Mouse (Mus musculus) bone marrow, adult 2 months (tissue): Measurements from ENCODE around the gene Pdcd4. TPM values are rescaled to one million over a fixed set of nuclear protein-coding genes. Genes with fewer than 3 reads are reported as not detected.

ENCODE experiments used
- H3K27ac ChIP-seq: fragments of 200-500 bp; 2 replicates; pipeline ENCODE4 v1.5.1; 2012; ENCODE audit warnings: low read depth, mild to moderate bottlenecking, control low read depth, inconsistent platforms, low read length; ENCODE audit not compliant: control insufficient read depth, poor library complexity, insufficient read depth
- H3K4me1 ChIP-seq: fragments of 200-500 bp; 2 replicates; pipeline ENCODE4 v1.6.1; 2011; ENCODE audit warnings: low read length; ENCODE audit not compliant: control insufficient read depth, insufficient read depth
- H3K4me3 ChIP-seq: fragments of 200-500 bp; replicated peaks from 2 replicates; pipeline ENCODE3; 2011; ENCODE audit warnings: mild to moderate bottlenecking, low read depth, low read length, control low read depth; ENCODE audit not compliant: control insufficient read depth
- CTCF ChIP-seq: fragments of 200-500 bp; IDR thresholded peaks from 2 replicates; pipeline ENCODE4 v1.5.1; 2011; ENCODE audit warnings: low read length, control low read depth; ENCODE audit not compliant: control insufficient read depth, insufficient read depth
- POLR2A ChIP-seq: fragments of 200-500 bp; IDR thresholded peaks from 2 replicates; pipeline ENCODE4 v1.6.1; 2011; ENCODE audit warnings: low read depth, mild to moderate bottlenecking, control low read depth, low read length, borderline replicate concordance; ENCODE audit not compliant: control insufficient read depth
- WGBS: fragments of 180-500 bp; shearing (Covaris S2); methylation state at CpG from one replicate; pipeline ENCODE4 v1.1.7; 2018; 5-methylcytosine and 5-hydroxymethylcytosine counted together
- polyA plus RNA-seq: library from polyadenylated mRNA; stranded (reverse); fragments of >200 nt; gene quantifications from 2 replicates; pipeline ENCODE4 v1.2.4, GENCODE M21; 2011; ENCODE audit warnings: low replicate concordance; ENCODE audit not compliant: missing spikeins, insufficient read depth, insufficient read length

Gene Pdcd4
- polyA plus RNA-seq, 1 experiment = 49.6 TPM

DNA sequence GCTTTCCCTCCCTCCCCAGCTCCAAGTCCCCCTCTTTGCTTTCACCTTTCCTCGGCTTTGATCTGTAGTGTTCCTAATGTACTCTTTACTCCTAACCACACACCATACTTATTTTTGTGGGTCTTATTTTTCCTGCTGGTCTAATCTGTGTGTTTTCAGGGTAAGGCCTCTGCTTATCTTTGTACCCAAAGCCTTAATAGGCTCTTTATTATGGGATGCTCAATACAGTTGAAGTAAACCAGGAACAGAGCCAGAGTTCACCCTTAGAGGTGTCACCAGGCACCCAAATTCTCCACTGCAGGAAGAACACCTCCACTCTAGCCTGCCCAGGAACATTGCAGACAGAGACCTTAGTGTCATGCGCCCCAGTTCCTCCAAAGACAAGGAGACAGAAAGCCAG is 462 bp upstream of the Pdcd4 start:
- Histone ChIP-seq H3K4me1 (peaks cover 17% of the 10 kb centered on the region), H3K4me3 (no peak overlapping the region), H3K27ac (peak overlapping the region; percentile 65)
- no peak for TF ChIP-seq POLR2A
- 43% methylated on average over 2 of the region's 2 CpGs for WGBS

DNA sequence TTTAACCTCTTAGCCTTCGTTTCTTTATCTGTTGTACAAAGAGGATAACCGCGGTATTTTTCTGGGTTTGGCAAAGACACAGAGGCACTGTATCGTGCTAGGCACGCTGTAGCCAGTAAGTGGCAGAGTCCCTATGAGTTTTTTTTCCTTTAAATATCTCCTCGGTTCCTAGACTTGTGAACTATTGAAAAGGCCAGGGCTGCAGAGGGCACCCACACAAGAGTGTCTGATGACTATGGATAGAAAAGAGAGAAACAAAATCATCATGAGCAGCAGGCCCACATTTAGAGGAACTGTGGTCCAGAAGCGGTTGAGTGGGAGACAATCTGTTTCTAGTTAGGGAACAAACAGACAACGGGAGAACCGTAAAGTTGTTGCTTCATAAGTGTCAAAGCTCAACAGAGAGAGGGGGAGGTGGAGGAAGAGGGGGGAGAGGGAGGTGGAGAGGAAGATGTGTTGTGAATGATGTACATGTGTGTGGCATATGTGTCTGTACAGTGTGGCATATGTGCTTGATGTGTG is 868 bp downstream of the Pdcd4 start:
- H3K27ac ChIP-seq = peak overlapping the region; percentile 90; the same call in 1 of the 2 replicates
- H3K4me1 ChIP-seq = peaks cover 8% of the 10 kb centered on the region
- no peak overlapping the region for H3K4me3 ChIP-seq
- WGBS = 11% methylated on average over 9 of the region's 9 CpGs
- TF ChIP-seq POLR2A (no peak), CTCF (no peak)

DNA sequence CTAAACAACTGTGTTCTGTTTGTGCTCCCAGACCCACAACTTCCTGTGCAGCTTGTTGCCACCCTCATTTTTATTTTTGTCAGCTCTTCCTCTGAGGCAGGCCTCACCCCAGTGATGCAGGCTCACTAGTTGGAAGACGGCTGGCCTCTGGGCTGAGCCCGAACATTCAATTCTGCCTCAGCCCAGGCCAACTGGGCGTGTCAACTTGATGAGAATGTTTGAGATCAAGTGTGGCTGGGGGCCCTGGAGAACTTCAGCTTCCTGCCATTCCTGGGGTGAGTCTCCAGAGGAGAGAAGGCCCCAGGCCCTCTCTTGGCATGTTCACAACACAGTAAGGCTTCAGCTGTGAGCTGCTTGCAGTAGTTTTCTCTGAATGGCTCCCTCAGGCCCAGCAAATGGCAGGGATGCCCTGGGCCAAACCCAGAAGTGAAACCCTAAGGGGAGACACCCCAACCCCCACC is 1.7 kb downstream of the Pdcd4 start:
- Histone ChIP-seq H3K4me1 (peaks cover 9% of the 10 kb centered on the region), H3K4me3 (no peak overlapping the region), H3K27ac (peak overlapping the region; percentile 90)
- TF ChIP-seq CTCF (no peak), POLR2A (no peak)
- WGBS = 19% methylated on average over 3 of the region's 3 CpGs

DNA sequence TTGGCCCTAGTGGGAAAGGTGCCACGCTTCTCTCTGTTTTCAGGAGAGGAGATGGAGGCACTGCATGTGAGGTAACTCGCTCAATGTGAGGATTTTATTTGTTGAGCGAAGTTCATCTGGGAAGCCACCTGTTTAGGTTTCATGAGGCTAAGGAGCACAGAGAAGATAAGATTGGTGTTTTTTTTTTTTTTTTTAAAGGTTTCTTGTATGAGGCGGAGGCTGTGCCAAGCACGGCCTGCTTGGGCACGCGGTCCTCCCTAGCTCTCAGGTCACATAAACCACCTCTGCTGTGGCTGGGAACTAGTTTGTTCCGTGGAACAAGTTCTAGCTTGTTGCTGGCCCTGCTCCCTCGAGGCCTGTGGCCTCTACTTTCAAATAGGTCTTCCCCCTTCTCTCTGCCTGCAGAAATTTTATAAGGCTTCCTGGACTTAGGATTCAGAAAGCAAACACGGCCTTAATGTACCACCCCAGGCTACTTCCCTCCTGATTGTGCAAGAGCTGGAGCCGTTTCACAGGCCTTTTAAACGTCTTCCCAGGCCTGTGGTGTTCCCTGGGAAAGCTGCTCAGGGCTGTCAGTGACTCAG is 2.6 kb downstream of the Pdcd4 start:
- peaks cover 8% of the 10 kb centered on the region for H3K4me1 ChIP-seq
- TF ChIP-seq POLR2A = no peak
- no peak for TF ChIP-seq CTCF
- WGBS = 32% methylated on average over 12 of the region's 12 CpGs
- peak overlapping the region; percentile 53; the same call in 1 of the 2 replicates for H3K27ac ChIP-seq
- H3K4me3 ChIP-seq = no peak overlapping the region

DNA sequence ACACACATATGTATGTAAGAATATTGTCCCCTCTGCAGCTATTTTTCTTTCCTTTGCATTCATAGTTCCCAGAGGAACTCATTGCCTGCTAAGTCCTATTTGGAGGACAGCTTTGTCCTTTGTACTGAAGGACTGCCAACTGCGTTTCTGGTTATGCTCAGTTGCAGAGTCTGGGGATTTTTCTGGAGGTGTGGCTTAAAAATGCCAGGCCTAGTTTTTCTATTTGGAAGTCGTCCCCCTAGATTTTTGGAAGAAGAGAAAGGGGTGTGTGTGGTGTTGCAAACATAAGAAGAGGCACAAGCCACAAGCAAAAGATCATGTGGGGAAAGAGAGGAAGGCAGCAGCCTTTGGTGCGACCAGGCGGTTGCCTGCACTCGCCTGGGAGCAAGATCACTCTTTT is 6.0 kb downstream of the Pdcd4 start:
- Histone ChIP-seq H3K27ac (no peak overlapping the region), H3K4me3 (no peak overlapping the region), H3K4me1 (peaks cover 11% of the 10 kb centered on the region)
- TF ChIP-seq POLR2A (no peak), CTCF (no peak)
- WGBS = 54% methylated on average over 5 of the region's 5 CpGs

DNA sequence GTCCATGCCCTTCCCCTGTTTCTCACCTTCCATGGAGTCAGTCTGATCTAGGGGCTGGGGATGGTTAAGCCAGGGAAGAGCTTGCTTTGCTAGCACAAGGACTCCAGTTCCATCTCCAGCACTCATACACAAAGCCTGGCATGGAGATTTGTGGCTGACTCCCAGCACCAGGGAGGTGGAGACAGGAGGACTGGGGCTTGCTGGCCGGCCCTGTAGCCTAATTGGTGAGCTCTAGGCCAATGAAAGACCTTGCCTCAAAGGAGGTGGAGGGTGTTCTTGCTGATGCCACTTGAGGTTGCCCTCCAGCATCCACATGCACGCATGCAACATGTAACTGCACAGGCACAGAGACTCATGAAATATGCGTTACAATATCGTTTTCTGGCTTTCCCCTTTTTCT is 6.5 kb downstream of the Pdcd4 start:
- Histone ChIP-seq H3K27ac (no peak overlapping the region), H3K4me1 (peaks cover 8% of the 10 kb centered on the region), H3K4me3 (no peak overlapping the region)
- 78% methylated on average over 4 of the region's 4 CpGs for WGBS
- TF ChIP-seq CTCF (no peak), POLR2A (no peak)

DNA sequence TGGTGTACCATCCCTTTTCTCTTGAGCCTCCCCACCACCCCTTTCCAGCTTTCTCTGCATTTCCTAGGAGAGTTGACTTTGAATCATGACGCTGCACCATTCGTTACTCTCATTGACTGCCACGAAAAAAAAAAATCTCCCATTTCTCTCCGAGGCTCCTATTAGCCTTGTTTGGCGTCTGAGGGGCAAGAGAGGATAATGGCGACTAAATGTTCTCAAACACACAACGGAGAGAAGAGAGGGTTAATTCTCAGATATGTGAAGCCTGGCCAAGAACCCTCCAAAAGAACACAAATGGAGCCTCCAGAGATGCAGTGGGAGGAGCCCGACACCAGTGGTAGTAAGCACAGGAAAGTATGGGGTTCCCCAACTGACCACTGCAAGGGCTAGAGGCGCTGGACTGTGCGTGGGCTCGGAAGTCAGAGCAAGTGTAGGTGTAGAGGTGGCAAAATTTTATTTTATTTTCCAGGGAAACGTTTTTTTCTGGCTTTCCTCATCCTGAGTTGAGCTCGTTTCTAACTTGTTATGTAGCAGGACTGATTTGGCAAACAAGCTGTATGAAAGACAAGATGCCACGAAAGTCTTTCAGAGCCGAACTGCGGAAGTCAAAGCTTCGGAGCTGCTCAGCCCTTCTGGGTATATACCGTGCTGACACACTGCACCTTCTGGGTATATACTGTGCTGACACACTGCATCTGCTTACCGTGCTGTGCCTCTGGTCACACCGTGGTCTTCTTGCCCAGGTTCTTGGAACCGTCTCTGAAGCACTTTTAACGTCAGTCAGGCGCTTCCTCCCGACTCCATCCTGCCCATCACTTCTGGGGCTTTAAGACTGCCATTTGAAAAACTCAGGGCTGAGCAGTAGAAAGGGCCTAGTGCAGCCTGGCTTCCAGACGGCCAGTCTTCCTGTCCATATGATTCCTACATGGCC is 7.2 kb downstream of the Pdcd4 start:
- peak overlapping the region; percentile 5; the same call in 1 of the 2 replicates for H3K27ac ChIP-seq
- H3K4me3 ChIP-seq = no peak overlapping the region
- H3K4me1 ChIP-seq = peaks cover 7% of the 10 kb centered on the region
- WGBS = 79% methylated on average over 25 of the region's 25 CpGs
- TF ChIP-seq POLR2A = no peak
- TF ChIP-seq CTCF = no peak

DNA sequence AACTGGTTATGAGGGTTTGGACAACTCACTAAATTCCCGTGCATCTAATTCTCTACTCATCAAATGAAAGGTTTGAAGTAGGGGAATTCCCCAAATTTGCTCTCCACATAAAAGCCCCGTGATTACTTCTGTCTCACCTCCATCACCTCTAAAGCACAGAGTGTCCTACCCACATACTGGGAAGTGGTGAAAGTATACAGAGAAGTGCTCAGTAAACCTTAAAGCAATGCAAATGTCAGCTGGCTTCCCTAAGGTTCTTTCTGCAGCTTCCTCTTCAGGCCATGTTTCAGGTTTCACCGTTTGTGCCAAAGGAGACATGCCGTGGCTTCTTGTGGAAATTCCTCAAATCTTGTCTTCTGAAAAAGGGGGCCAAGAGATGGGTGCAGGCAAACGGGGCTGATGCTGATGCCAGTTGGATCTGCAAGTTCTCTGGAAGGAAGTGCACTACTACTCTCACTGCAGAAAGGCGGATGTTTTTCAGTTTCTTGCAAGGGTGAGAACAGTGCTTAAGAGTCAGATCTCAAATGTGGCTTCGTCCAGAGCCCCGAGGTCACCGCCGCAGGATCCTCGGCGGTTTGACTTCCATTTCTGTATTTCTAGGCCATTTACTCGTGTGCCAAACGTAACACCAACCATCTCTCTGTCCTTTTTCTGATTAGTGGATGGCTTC is 8.0 kb downstream of the Pdcd4 start:
- 47% methylated on average over 14 of the region's 14 CpGs for WGBS
- no peak for TF ChIP-seq POLR2A
- H3K4me1 ChIP-seq = peaks cover 7% of the 10 kb centered on the region
- H3K4me3 ChIP-seq = no peak overlapping the region
- peak overlapping the region; percentile 47 for H3K27ac ChIP-seq
